Mouse (Mus musculus): ENCODE data around the gene Sgsm3.

Sgsm3 gene

DNA sequence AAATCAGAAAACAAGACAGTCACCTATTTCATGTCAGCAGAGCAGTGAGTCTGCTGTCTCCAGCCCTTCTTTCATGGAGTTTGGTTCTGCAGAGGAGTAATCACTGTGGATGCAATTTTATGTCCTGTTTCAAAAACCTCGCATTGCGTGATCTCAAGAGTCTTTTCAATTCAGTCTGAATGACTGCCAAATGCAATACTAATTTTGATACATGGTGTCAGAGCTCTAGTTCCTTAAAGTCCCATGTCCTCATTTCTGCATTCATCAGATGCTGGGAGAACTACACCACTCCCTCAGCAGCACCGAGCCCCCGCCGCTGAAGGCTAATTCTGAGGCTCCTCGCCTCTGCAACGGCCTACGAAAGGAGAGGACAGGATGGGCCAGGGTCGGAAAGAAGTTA lies 46.3 kb downstream of the Sgsm3 start:
- no peak for DNase-seq (ENCODE audit: low read depth, low spot score)

DNA sequence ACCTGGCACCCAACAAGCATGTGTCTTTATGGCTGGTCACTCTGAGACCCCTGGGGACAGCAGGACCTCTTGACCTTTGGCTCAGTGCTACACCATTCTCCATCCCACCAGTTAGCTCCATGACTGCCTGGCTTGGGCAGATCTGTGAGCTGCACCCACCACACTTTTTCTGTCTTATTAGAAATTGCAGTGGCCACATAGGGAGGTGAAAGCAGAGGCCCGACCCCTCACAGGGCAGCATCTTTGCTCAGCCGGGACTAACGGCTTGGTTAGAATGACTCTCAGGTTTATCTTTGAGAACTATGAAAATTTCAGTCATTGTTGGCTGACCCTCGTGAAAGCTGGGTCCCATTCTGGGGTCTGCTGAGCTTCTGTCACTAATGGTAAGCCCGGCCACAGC lies 49.3 kb downstream of the Sgsm3 start:
- DNase-seq (ENCODE audit: low read depth, low spot score): no peak

DNA sequence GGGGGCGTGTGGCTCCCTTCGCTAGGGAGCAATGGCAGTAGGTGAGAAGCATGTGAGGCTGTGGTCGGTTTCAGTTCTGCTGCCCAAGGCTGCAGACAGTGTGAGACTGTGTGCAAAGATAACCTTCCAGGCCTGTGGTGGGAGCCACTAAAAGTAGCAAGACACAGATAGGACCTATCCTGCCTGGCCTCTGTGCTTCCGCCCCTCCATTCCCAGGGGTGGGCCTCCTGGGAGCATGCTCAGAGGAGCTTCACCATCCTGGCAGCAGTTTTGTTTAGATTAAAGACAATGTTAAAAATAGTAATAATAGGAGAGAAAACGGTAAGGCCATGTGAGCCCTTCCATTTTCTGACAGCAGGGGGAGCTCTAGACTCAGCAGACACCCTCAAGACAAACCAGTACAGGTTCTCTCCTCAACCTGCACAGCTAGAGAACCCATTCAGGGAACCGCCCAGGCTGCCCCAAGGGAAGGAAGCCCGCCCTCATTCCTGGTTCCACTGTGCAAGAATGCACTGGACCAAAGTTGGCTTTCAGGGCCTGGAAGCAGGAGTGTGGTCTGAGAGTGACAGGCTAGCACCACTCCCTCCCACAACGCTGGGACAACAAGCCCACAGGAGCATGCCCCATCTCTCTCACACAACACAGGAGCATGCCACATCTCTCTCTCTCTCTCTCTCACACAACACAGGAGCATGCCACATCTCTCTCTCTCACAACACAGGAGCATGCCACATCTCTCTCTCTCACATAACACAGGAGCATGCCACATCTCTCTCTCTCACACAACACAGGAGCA lies 50.0 kb downstream of the Sgsm3 start:
- DNase-seq (ENCODE audit: low read depth, low spot score): peak; percentile 53

DNA sequence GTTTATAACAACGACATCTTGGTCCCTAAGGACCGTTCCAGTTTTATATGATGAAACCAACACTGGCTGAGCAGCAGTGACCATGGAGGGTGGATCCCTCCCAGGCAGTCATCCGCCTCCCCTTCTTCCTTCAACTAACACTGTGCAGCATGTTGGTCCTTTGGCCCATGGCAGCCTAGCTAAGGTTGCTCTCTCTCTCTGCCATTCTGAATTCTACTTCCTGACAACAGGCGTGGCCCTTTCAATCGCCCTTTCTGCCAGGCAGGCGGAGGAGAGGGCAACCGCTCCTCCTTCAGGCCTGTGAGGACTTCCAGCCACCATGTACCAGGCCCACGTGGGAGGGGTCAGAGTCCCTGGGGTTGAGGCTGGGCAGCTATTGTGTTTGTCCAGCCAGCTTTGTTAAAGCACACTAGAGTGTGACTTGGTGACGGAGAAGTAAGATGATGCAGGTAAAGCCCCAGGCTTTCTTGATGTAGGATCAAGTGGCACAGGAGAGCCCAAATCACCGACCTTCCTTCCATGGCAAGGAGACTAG lies 53.4 kb downstream of the Sgsm3 start:
- no peak for DNase-seq (ENCODE audit: low read depth, low spot score)

DNA sequence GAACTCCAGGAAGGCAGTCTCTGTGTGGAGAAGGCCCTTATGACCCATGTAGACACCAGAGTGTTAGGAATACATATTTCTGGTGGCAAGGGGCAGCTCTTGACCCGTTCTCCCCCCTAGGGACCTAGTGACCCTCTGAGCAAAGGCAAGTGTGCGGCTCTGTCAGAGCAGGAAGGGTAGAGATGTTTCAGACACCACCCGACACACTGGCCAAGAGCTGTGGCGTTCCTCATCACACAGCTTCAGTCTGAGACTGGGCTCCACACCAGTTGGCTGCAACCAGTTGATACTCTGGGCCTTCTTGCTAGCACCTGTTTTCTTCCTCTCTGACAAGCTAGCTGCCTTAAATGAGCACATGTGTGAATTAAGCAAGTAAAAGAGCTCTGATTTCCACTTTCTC lies 54.0 kb downstream of the Sgsm3 start:
- no peak for DNase-seq (ENCODE audit: low read depth, low spot score)

DNA sequence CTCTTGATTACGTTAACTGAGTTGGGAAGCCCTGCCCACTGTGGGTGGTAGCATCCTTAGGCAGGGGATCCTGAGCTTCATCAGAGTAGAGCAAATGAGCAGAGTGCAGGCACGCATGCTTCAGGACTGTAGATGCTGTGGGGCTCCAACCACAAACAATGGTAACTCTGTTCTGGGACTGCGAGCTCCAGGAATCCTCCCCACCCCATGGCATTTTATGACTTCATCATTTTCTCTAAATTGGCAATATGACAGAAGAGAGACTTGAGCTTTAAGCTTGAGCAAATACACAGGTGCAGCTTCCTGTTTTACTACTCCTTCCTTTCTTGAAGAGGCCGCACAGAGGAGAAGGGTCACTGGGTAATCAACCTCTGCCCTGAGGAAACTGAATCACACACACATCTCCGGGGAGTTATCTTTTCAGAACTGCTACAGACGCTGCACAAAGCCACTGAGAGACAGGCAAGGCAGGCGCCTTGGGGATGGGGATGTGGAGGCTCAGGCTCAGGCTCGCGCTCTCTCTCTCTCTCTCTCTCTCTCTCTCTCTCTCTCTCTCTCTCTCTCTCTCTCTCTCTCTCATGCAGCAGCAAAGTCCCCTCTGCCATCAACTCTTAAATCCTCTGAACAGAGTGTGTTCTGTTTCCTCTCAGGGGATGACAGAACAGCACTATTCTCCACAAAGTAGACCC lies 55.5 kb downstream of the Sgsm3 start:
- no peak for DNase-seq (ENCODE audit: low read depth, low spot score)

DNA sequence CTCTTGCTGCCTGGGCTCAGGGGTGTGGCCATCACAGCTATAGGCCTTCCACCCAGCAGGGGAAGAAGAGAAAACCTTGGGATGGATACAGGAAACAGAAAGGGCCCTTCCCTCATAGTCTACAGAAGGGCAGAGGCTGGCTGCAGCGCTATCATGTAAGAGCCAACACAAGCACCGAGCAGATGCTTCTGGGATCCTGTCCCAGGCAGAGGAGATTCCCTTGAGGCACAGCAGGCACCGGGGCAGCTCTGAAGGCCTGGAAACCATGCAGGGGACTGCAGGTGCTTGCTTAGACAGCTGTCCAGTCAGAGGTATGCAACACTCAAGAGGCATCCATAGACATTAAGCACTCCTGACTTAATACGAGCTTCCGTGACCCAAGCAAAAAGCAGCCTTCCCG lies 56.6 kb downstream of the Sgsm3 start:
- DNase-seq (ENCODE audit: low read depth, low spot score): no peak

DNA sequence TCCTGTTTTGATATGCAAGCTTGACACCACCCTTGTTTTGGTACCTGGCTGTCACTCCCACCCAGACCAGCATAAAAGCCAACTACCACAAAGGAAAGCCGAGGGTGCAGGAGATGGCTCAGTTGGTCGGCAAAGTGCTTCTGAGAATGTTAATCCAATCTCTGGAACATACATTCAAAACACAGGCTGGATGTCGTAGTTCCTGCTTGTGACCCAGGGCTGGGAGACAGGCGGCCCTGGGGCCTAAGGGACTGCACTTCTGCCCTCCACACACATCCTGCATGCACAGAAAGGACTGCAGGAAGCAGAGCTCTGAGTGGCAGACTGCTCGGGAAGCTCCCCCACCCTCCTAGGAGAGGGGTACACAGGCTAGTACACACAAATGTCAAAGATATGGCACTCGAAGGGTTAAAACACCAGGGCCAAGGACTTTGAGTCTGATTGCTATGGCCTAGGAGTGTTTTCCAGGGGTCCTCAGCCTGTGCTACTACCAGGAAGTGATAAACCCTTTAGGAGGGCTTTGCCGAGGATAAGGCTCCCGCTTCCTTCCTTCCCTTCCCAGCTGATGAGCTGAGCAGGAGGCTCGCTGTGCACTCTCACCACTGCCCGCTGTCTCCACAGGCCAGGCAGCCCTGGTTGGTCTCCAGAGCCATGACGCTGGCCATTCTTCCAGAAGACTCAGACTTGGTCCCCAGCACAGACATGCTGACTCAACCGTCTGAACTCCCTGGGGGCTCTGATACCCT lies 58.0 kb downstream of the Sgsm3 start:
- no peak for DNase-seq (ENCODE audit: low read depth, low spot score)

DNA sequence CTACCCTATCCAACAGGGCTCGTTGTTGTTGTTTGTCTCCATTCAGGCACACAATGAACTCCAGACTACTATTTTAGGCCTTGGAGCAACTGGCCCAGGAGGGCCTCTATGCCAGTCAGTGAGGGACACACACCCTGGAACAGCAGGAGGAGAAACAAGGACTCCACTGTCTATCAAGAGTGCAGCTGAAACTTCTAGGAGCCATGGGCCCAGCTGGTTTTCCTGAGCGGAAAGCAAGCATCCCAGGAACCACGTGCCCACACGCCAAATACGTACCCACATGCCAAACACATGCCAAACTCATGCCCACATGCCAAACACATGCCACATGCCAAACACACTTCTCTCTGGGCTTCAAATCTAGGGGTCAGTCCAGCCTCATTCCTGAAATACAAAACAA lies 60.9 kb downstream of the Sgsm3 start:
- DNase-seq (ENCODE audit: low read depth, low spot score): no peak

DNA sequence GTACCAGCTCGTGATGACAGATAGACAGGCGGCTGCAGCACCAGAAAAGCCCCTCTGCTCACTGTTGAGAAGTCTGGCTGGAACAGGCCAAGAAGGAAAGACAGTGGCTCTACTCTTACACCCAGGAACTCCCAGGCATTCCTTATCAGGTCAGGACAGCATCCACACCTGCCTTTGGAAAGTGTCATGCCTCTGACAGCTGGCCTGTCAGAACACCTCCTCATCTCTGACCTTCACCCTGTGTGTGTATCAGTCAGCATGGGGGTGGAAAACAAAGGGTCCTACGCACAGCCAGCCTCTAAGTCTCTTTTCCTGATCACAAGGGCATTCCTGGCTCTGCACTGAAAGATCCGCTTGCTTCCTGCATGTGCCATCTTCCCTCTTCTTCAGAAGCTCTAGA lies 64.2 kb downstream of the Sgsm3 start:
- DNase-seq (ENCODE audit: low read depth, low spot score): no peak

DNA sequence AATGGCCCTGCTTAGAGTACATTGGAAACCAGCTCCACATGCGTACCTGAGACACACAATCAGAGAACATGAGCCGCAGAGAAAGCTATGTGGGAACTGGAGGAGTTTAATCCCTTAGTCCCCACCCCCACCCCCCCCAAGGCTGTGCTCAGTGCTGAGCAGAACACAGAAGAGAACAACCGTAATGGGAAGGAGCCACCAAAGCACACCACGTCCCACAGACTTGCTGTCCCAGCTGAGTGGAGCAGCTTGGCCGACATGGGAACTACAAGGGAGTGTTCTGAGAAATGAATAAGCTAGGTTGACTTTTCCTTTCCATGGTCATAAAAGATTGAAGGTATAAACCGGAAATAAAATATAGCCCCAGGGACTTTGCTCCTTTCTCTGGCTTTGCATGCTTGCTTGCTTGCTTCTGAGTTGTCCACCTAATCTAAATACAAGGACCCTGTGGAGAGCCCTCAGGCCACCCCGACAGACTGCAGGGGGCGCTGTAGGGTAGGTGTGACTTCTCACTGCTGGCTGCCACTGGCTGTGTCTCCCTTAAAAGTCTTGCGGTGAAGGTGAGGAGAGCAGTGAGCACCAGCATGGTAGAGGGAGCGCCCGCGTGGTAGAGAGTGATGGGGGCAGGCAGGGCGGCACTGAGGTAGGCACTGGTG lies 64.8 kb downstream of the Sgsm3 start:
- DNase-seq (ENCODE audit: low read depth, low spot score): no peak

DNA sequence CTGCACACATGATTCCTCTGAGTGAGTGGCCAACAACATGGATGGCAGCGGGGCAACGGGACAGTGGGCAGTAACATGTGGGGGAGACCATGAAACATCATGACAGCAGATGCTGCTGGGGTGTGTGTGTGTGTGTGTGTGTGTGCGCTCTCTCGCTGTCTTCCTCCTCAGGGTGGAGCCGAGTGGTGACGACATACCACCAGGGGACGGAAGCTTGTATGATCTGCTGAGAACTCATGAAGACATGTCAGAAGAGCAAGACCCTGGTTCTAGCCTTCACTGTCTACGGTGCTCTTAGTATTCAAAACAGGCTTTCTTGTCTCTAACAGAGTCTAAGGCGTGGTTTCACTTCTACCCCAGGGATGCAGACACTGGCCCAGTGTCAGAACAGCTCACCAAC lies 66.9 kb downstream of the Sgsm3 start:
- DNase-seq (ENCODE audit: low read depth, low spot score): no peak

DNA sequence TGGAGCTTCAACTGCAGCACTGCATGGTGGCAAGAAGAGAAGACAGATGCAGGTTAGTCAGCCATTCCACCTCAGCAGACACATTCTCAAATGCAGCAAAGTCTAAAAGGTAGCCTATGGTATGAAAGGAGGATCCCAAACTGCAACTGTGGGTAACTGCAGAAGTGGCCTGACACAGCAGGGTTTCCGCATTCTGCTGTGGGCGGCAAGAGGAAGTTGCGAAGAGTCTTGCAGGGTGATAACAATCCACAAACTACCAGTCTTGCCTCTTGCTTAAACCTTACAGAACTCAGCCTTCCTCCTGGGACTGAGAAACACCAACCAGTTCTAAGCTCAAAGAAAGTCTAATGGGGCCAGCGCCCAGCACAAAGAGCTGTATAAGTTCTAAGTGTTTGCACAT lies 67.8 kb downstream of the Sgsm3 start:
- DNase-seq (ENCODE audit: low read depth, low spot score): no peak

DNA sequence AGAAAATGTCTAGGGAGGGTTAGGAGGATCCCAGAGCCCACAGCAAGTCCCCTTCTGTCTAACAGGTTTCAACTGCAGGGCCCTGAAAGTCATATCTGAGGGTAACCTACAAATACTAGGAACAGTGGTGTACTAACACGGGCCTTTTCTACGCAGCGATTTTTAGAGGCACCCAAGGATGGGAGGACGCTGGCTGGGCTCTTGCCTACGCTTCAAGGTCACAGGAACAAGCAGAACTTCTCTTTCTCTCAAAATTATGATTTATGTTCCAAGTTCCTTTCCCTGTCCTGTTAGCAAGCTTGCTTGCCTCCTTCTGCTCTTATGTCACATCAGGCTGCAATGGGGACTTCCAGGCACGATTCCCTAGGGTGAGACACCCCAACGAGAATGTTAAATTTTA lies 68.5 kb downstream of the Sgsm3 start:
- DNase-seq (ENCODE audit: low read depth, low spot score): no peak

DNA sequence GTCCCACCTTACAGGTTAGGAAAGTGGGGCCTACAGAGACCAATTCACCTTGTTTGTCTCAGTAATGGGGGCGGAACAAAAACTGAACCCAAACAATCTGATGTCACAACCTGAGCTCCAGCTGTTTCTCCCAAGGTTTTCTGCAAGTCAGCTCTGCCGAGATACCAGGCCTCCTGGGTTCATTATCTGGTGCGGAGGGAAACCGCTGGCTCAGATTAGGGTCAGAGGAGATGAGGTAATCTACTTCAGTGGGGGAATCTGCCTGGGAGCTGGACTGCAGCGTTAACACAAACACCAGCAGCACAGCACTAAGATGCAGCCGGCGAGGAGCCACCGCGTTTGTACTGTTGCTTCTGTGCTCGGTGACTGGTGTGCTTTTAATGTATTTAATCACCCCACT lies 69.9 kb downstream of the Sgsm3 start:
- DNase-seq (ENCODE audit: low read depth, low spot score): no peak

DNA sequence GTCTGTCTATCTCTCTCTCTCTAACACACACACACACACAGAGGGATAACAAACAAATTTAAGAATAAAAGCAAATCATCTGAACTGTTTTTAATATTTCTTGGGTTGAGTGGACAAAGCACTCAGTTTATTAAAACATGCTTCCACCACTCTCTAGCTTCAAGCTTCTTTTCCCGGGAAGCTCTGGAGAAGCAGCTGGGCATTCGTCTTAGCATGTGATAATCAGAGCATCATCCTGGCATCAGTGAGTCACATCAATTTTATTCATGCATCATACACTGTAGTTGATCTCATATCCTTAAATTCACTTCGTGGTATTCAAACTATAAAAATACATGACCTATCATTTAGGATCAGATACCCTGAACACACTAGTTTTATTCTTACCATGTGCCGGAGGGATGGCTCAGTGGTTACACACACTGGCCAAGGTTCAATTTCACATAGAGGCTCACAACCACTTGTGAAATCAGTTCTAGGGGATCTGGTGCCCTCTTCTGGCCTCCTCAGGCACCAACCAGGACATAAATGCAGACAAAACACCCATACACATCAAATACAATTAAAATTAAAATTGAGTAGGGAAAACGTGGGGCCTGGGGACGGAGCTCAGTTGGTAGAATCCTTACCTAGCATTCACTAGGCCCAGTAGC lies 72.0 kb downstream of the Sgsm3 start:
- DNase-seq (ENCODE audit: low read depth, low spot score): no peak

DNA sequence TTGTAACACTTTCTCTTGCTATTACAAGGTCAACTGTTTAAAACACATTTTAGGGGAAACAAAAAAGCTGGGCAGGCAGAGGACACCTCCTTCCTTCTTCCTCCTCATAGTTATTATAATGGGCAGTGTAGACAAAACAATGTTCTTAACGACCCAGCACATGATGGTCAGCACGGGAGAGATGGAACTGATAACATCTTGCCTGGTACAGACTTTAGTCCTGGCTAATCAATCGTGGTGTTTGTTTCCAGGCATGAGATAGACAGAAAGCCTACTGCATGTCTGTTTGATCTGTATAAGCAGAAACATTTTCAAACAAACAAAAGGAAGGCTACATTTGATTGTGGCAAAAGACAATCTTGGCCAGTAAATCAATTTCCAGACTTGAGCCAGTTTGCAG lies 72.9 kb downstream of the Sgsm3 start:
- DNase-seq (ENCODE audit: low read depth, low spot score): no peak

DNA sequence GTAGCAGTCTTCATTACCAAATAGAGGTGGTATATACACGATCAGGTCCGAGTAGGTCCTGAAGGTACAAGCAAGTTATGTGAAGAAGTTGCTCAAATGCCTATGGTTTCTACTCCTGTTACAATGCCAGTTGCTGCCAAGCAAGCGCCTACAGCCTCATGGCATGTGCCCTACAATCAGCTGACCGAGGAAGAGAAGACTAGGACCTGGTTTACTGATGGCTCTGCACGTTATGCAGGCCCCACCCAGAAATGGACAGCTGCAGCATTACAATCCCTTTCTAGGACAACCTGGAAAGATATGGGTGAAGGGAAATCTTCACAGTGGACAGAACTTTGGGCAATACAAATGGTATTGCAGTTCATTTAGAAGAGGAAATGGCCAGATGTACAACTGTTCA lies 74.9 kb downstream of the Sgsm3 start:
- DNase-seq (ENCODE audit: low read depth, low spot score): no peak

DNA sequence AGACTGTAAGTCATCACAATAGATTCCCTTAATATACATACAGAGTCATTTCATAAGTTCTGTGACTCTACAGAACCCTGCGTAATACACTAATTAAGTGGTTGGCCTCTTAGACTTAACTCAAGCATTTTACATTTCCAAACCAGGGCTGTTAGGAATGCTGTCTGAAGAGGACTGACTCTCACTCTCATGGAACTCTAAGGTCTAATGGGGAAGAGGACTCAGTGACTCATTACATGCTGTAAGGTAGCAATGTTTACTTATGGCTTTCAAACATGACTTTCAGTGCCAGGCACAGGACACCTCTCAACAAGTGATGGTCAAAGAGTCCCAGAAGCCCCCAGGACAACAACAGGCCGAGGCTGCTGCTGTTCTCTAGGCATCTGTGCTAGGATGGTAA lies 77.9 kb downstream of the Sgsm3 start:
- no peak for DNase-seq (ENCODE audit: low read depth, low spot score)

DNA sequence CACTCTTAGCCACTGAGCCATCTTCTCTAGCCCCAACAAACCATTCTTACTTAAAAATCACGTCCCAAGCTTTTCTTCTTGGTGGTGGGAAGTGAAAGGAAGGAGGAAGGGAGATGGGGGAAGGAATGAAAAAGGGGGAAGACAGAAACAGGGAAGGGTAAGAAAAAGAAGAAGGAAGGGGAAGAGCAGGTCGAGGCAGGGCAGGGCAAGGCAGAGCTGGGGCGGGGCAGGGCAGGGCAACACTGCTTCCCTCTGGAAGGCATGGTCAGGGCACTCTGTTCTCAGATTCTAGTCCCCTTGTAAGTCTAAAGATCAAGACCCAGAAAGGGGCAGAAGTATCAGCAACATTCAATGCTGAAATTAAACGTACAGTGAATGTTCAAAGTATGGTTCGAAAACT lies 80.2 kb downstream of the Sgsm3 start:
- no peak for DNase-seq (ENCODE audit: low read depth, low spot score)

DNA sequence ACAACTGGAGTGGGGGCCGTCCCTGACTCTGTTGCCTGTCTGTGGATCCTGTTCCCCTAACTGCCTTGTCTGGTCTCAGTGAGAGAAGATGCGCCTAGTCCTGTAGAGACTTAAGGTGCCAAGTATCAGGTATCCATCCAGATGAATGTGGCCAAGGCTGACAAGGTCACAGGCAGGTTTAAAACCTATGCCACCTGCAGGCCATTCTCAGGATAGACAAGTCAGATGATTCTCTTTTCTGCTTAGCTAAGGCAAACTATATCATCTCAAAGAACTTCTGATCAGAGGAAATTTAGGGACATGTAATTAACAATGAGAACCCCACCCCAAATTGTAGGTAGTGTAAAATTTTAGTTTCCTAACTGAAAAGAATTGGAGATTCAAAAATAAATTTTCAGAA lies 83.4 kb downstream of the Sgsm3 start:
- no peak for DNase-seq (ENCODE audit: low read depth, low spot score)

Data from retina, adult 2 months (tissue).